In the genomic region with DNA sequence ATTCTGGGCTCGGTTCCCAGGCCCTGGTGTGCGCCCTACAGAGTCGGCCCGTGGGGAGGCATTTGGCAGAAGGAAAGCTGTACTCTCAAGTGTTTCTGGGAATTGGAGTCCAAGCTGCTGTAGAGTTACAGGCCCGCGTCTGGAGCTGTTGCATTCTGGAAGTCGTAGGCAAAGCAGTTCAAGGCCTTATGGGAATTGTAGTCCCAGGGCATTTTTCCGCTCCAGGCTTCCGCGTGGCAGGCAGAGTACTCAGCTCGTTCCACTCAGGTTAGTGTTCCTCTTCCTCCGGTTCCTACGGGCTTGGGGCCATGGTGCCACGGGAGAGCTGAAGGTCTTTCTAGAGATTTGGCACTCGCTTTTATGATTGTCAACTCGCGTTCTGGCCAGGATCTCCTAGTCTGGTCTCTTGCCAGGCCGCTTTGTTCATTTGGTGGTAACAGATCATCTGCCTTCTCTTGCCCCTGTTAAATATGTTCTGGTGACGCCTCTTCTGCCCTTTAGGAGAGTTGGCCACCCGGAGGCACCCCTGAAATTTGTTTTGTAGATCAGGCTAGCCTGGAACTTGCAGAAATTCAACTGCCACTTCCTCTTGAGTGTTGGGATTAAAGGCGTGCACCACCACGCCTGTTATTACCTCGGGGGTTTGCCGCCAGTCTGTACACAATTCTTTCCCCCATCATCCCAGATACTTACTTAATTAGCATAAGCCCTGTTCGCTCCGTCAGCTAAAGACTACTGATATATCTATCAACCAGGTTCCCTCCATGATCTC, we compare ENCODE assay signal across 8 mouse cellular contexts. TPM values are rescaled to one million over a fixed set of nuclear protein-coding genes. Genes with fewer than 3 reads are reported as not detected.
DNase-seq lines count a peak whose midpoint lies in the region; ATAC-seq and TF ChIP-seq lines count a peak whose summit lies in the region.

Ctu1 (plus strand) TSS at position 208 of the 772 bp plus-strand sequence.

- DNase-seq in 416B (ENCODE audit: low read depth) = peak; percentile 96
- DNase-seq in heart, adult 8-10 months (ENCODE audit: low spot score) = peak; percentile 97
- peak; percentile 98 for DNase-seq in kidney, adult 9 months
- peak; percentile 97 for DNase-seq in limb, embryonic 14.5 days (ENCODE audit: low spot score)
- DNase-seq in midbrain, postnatal 0 days (ENCODE audit: low spot score) = peak; percentile 97
- DNase-seq in spleen, postnatal 14 days (ENCODE audit: low spot score in 2 of 2) = peak; percentile 49 to 67

- TF ChIP-seq CTCF in bone marrow, adult 2 months (IDR thresholded peaks at IDR 0.05; ENCODE audit: control insufficient read depth, insufficient read depth, low read length) = no peak
- TF ChIP-seq CTCF in midbrain, postnatal 0 days (IDR thresholded peaks at IDR 0.05) = no peak

- H3K4me3 ChIP-seq in bone marrow, adult 2 months (replicated peaks; ENCODE audit: control insufficient read depth, low read depth, low read length) = peak within 1 kb of the TSS; percentile 89
- peak within 1 kb of the TSS; percentile 80 for H3K4me3 ChIP-seq in embryonic facial prominence, embryonic 15.5 days (replicated peaks)
- peak within 1 kb of the TSS; percentile 71 for H3K4me3 ChIP-seq in limb, embryonic 14.5 days (replicated peaks; ENCODE audit: low read length)
- peak within 1 kb of the TSS; percentile 71 for H3K4me3 ChIP-seq in midbrain, postnatal 0 days (ENCODE audit: low read depth, low read length)

- H3K27me3 ChIP-seq in embryonic facial prominence, embryonic 15.5 days = no peaks in the 10 kb centered on the region
- H3K27me3 ChIP-seq in limb, embryonic 14.5 days (ENCODE audit: control insufficient read depth, insufficient read depth, low read length) = no peaks in the 10 kb centered on the region
- no peaks in the 10 kb centered on the region for H3K27me3 ChIP-seq in midbrain, postnatal 0 days (ENCODE audit: insufficient read depth, low read length)

- H3K9ac ChIP-seq in embryonic facial prominence, embryonic 15.5 days = peak within 1 kb of the TSS; percentile 64
- H3K9ac ChIP-seq in limb, embryonic 14.5 days (ENCODE audit: low read depth, low read length, severe bottlenecking) = peak within 1 kb of the TSS; percentile 77
- H3K9ac ChIP-seq in midbrain, postnatal 0 days (replicated peaks; ENCODE audit: low read length, poor library complexity, severe bottlenecking) = peak within 1 kb of the TSS; percentile 73

- peak; percentile 51; the same call in 1 of the 2 replicates for TF ChIP-seq POLR2A in bone marrow, adult 2 months (IDR thresholded peaks at IDR 0.05; ENCODE audit: borderline replicate concordance, control insufficient read depth, low read depth, low read length)
- peak; percentile 61; the same call in 1 of the 2 replicates for TF ChIP-seq POLR2A in limb, embryonic 14.5 days (IDR thresholded peaks at IDR 0.05; ENCODE audit: borderline replicate concordance, extremely low read depth, insufficient read depth, insufficient read length)

- H3K9me3 ChIP-seq in embryonic facial prominence, embryonic 15.5 days (replicated peaks) = no peaks in the 10 kb centered on the region
- no peaks in the 10 kb centered on the region for H3K9me3 ChIP-seq in limb, embryonic 14.5 days (ENCODE audit: control insufficient read depth, low read length)
- 0 out of 2 replicates have a peak, but pooled peaks cover 5% of the 10 kb centered on the region for H3K9me3 ChIP-seq in midbrain, postnatal 0 days (ENCODE audit: low read length)

- WGBS in bone marrow, adult 2 months = under 1% methylated on average over 26 of the region's 26 CpGs
- under 1% methylated on average over 26 of the region's 26 CpGs for WGBS in embryonic facial prominence, embryonic 15.5 days
- WGBS in limb, embryonic 14.5 days = 1% methylated on average over 26 of the region's 26 CpGs
- WGBS in midbrain, postnatal 0 days = 0% methylated on average over 26 of the region's 26 CpGs

- peaks cover 29% of the 10 kb centered on the region for H3K36me3 ChIP-seq in embryonic facial prominence, embryonic 15.5 days
- H3K36me3 ChIP-seq in limb, embryonic 14.5 days (ENCODE audit: control insufficient read depth, insufficient read depth, low read length) = peaks cover 25% of the 10 kb centered on the region
- peaks cover 24% of the 10 kb centered on the region for H3K36me3 ChIP-seq in midbrain, postnatal 0 days (ENCODE audit: insufficient read depth, low read length)

- ATAC-seq in embryonic facial prominence, embryonic 15.5 days (ENCODE audit: insufficient number of reproducible peaks, low FRiP score, low TSS enrichment, low read depth) = peak; percentile 94
- ATAC-seq in limb, embryonic 14.5 days (ENCODE audit: low FRiP score, low read depth) = peak; percentile 93
- ATAC-seq in midbrain, postnatal 0 days (ENCODE audit: low FRiP score) = peak; percentile 96

- H3K4me2 ChIP-seq in embryonic facial prominence, embryonic 15.5 days (replicated peaks) = peak within 1 kb of the TSS; percentile 78
- peak within 1 kb of the TSS; percentile 69 for H3K4me2 ChIP-seq in limb, embryonic 14.5 days (replicated peaks; ENCODE audit: low read depth, low read length, severe bottlenecking)
- peak within 1 kb of the TSS; percentile 67 for H3K4me2 ChIP-seq in midbrain, postnatal 0 days (ENCODE audit: low read depth, low read length, poor library complexity, severe bottlenecking)

- H3K27ac ChIP-seq in bone marrow, adult 2 months (ENCODE audit: control insufficient read depth, insufficient read depth, low read depth, low read length, poor library complexity) = peak within 1 kb of the TSS; percentile 42; the same call in 1 of the 2 replicates
- H3K27ac ChIP-seq in embryonic facial prominence, embryonic 15.5 days (replicated peaks) = peak within 1 kb of the TSS; percentile 80
- peak within 1 kb of the TSS; percentile 58; the same call in 1 of the 2 replicates for H3K27ac ChIP-seq in limb, embryonic 14.5 days (replicated peaks; ENCODE audit: low read depth, low read length)
- peak within 1 kb of the TSS; percentile 59 for H3K27ac ChIP-seq in midbrain, postnatal 0 days (ENCODE audit: low read depth, low read length)

- peaks cover 1% of the 10 kb centered on the region; the same call in 1 of the 2 replicates for H3K4me1 ChIP-seq in bone marrow, adult 2 months (ENCODE audit: control insufficient read depth, insufficient read depth, low read length)
- peaks cover 6% of the 10 kb centered on the region for H3K4me1 ChIP-seq in embryonic facial prominence, embryonic 15.5 days
- H3K4me1 ChIP-seq in limb, embryonic 14.5 days (ENCODE audit: control insufficient read depth, insufficient read depth, low read length) = peaks cover 7% of the 10 kb centered on the region
- no peaks in the 10 kb centered on the region for H3K4me1 ChIP-seq in midbrain, postnatal 0 days (ENCODE audit: insufficient read depth, low read length)

RNA-seq across cellular contexts. Expression of gene Ctu1, which starts in this region (rescaled TPM):
- 2.4 and 3.6 TPM in 2 replicates for polyA plus RNA-seq in bone marrow, adult 2 months (2011; ENCODE audit: insufficient read depth, insufficient read length, low replicate concordance, missing spikeins)
- 17.1 and 18.2 TPM in 2 replicates for polyA plus RNA-seq in embryonic facial prominence, embryonic 15.5 days (2015; fragmentation: Nextera tagmentation; extraction: Ambion mirVana)
- 1 to 10 TPM; 2.9 to 3.4 (median 3.1) TPM for total RNA-seq in heart, adult 8-10 months (2022)
- 13.4 and 15.8 TPM in 2 replicates for polyA plus RNA-seq in limb, embryonic 14.5 days (2012; rRNA removed)
- polyA plus RNA-seq in limb, embryonic 14.5 days (2014; fragmentation: Nextera tagmentation; extraction: Ambion mirVana) = 11.2 and 12.0 TPM in 2 replicates
- 36.7 and 40.4 TPM in 2 replicates for total RNA-seq in midbrain, postnatal 0 days (2014; rRNA removed)
- 21.2 and 21.6 TPM in 2 replicates for polyA plus RNA-seq in midbrain, postnatal 0 days (2015; fragmentation: Nextera tagmentation; extraction: Ambion mirVana)

Comparison
In these comparisons a context has a peak if more than half of its experiments do, and no peak if none do; other contexts are left out.
1. Peak in every context shown above with its lines: DNase-seq, ATAC-seq, H3K4me3 ChIP-seq and H3K27ac ChIP-seq.